Mouse (Mus musculus): ENCODE data around the gene Phactr1.

Gene Phactr1

GRCm38 (mm10) chr13:43030222-43030621, 349.8 kb downstream of the Phactr1 start:
- DNase-seq (ENCODE audit: low spot score in 2 of 2), result no peak

GRCm38 (mm10) chr13:43032451-43032850, 352.0 kb downstream of the Phactr1 start:
- DNase-seq (ENCODE audit: low spot score in 2 of 2), result no peak

- DNase-seq (ENCODE audit: low spot score in 2 of 2), result no peak
These were observed 356.1 kb downstream of the Phactr1 start for GRCm38 (mm10) chr13:43036510-43036909.

- DNase-seq (ENCODE audit: low spot score in 2 of 2), result no peak
These were observed 362.3 kb downstream of the Phactr1 start for GRCm38 (mm10) chr13:43042766-43043165.

- no peak for DNase-seq (ENCODE audit: low spot score in 2 of 2)
These were observed 368.1 kb downstream of the Phactr1 start for GRCm38 (mm10) chr13:43048553-43048952.

GRCm38 (mm10) chr13:43053201-43053600, 372.8 kb downstream of the Phactr1 start:
- no peak for DNase-seq (ENCODE audit: low spot score in 2 of 2)

GRCm38 (mm10) chr13:43055136-43055535, 374.7 kb downstream of the Phactr1 start:
- DNase-seq (ENCODE audit: low spot score in 2 of 2), result no peak

GRCm38 (mm10) chr13:43057104-43057503, 376.7 kb downstream of the Phactr1 start:
- no peak for DNase-seq (ENCODE audit: low spot score in 2 of 2)

GRCm38 (mm10) chr13:43063355-43063754, 382.9 kb downstream of the Phactr1 start:
- no peak for DNase-seq (ENCODE audit: low spot score in 2 of 2)

GRCm38 (mm10) chr13:43068716-43069265, 388.4 kb downstream of the Phactr1 start:
- DNase-seq (ENCODE audit: low spot score in 2 of 2), result no peak

GRCm38 (mm10) chr13:43070496-43070895, 390.1 kb downstream of the Phactr1 start:
- DNase-seq (ENCODE audit: low spot score in 2 of 2), result no peak

- DNase-seq (ENCODE audit: low spot score in 2 of 2), result no peak
These were observed 390.5 kb downstream of the Phactr1 start for GRCm38 (mm10) chr13:43070971-43071370.

GRCm38 (mm10) chr13:43075456-43075855, 395.0 kb downstream of the Phactr1 start:
- DNase-seq (ENCODE audit: low spot score in 2 of 2), result no peak

GRCm38 (mm10) chr13:43077485-43077884, 397.1 kb downstream of the Phactr1 start:
- DNase-seq (ENCODE audit: low spot score in 2 of 2), result no peak

- DNase-seq (ENCODE audit: low spot score in 2 of 2), result no peak
These were observed 404.8 kb downstream of the Phactr1 start for GRCm38 (mm10) chr13:43085226-43085625.

- DNase-seq (ENCODE audit: low spot score in 2 of 2), result no peak
These were observed 413.9 kb downstream of the Phactr1 start for GRCm38 (mm10) chr13:43094365-43094764.

GRCm38 (mm10) chr13:43102943-43103342, 422.5 kb downstream of the Phactr1 start:
- no peak for DNase-seq (ENCODE audit: low spot score in 2 of 2)

- no peak for DNase-seq (ENCODE audit: low spot score in 2 of 2)
These were observed 424.1 kb downstream of the Phactr1 start for GRCm38 (mm10) chr13:43104496-43104895.

- DNase-seq (ENCODE audit: low spot score in 2 of 2), result no peak
These were observed 431.9 kb downstream of the Phactr1 start for GRCm38 (mm10) chr13:43112280-43112679.

- DNase-seq (ENCODE audit: low spot score in 2 of 2), result no peak
These were observed 432.3 kb downstream of the Phactr1 start for GRCm38 (mm10) chr13:43112707-43113106.

GRCm38 (mm10) chr13:43113141-43113540, 432.7 kb downstream of the Phactr1 start:
- DNase-seq (ENCODE audit: low spot score in 2 of 2), result no peak

- peak in 1 of 2 experiments; percentile 12 for DNase-seq (ENCODE audit: low spot score in 2 of 2)
These were observed 442.1 kb downstream of the Phactr1 start for GRCm38 (mm10) chr13:43122306-43123070.

- DNase-seq (ENCODE audit: low spot score in 2 of 2), result no peak
These were observed 443.7 kb downstream of the Phactr1 start for GRCm38 (mm10) chr13:43123895-43124682.
